Comparison of ENCODE assay signal across 1 mouse cellular context in genomic region chr4:88082381-88082780, GRCm38 (mm10).
TF ChIP-seq lines count a peak whose summit lies in the region.

No protein-coding gene starts in this region.

TF ChIP-seq in MEL, 35 proteins besides CTCF, POLR2A, EP300 and RAD21 (continued from another document):
- TF ChIP-seq NRF1 (IDR thresholded peaks at IDR 0.05; ENCODE audit: insufficient read depth, low read depth, low read length, poor library complexity, severe bottlenecking): no peak
- peak; percentile 84 for TF ChIP-seq SIN3A (IDR thresholded peaks at IDR 0.05; ENCODE audit: low read length)
